Mouse (Mus musculus): ENCODE data around the gene Rbpms2.

Rbpms2 gene

GRCm38 (mm10) chr9:65611969-65612486 is 17.4 kb upstream of the Rbpms2 start:
- in situ Hi-C loops (cut with MboI; ENCODE audit: low sequenced_read_pairs): no loop called here

- in situ Hi-C loops (cut with MboI; ENCODE audit: low sequenced_read_pairs): no loop called here
Observed at GRCm38 (mm10) chr9:65613098-65613497, 16.4 kb upstream of the Rbpms2 start.

DNA sequence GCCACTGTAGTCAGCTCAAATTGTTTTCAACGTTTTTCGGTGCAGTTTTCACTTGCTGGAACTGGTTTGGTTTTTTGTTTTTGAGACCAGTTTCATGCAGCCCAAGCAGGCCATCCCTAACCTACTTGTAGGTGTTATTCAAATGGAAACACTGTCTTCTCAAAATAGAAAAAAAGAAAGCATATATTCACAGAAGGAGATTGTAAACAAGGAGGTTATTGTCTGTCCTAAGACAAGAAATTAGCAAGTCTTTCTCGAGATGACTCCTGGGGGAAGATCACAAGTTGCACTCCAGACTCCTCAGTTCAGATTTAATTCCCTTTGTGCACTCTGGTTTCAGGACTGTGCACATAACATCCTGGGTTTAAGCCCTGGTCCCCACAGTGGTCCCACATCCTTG is 10.1 kb upstream of the Rbpms2 start:
- in situ Hi-C loops (cut with MboI; ENCODE audit: low sequenced_read_pairs): no loop called here

DNA sequence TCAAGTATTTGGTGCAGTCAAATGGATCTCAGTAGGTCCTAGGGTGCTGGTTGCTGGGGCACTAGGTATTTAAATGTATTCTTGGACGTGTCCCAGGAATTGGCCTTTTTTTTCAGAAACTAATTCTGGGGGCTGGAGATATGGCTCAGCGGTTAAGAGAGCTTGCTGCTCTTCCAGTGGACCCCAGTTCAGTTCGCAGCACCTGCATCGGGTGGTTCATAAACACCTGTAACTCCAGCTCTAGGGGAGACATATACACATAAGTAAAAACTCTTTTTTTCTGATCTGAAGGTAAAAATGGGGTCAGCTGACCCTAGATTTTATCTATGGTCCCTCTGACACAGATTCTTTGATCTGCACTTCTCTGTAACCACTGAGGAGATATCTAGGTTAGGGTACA is 8.3 kb upstream of the Rbpms2 start:
- in situ Hi-C loops (cut with MboI; ENCODE audit: low sequenced_read_pairs): no loop called here

DNA sequence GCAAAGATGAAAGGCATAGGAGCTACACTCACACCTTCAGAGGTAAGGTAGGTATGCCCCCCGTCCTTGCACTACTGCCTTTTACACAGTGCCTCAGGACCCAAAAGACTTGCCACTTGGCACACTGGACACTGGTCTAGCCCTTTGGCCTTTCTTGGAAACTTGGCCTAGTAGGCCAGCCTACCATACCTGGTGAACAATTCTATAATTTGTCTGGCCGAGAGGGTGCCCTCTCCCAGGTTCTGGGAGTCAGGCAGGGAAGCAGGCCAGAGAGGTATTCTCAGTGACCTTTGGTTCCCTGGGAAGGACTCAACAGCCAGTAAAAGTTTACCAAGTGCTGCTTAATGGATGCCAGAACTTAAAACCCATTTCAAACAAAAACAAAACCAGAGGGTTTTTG is 7.8 kb upstream of the Rbpms2 start:
- in situ Hi-C loops (cut with MboI; ENCODE audit: low sequenced_read_pairs): no loop called here

DNA sequence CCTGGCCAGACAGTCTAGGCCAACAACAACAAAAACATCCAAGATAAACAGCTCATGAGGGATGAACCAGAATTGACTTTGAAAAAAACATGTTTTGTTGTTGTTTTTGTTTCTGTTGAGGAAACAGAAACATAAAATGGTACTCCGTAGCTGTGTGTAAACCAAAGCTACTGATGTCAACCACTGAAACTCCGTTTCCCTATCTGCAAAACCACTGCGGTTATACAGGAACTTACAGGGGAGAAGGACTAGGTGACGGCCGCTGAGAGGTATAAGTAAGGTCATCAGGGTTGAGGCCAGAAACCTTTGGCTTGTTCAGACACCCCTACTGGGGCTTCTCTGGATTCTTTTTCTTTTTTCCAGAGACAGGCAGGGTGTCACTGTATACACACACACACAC is 6.6 kb upstream of the Rbpms2 start:
- in situ Hi-C loops (cut with MboI; ENCODE audit: low sequenced_read_pairs): no loop called here

DNA sequence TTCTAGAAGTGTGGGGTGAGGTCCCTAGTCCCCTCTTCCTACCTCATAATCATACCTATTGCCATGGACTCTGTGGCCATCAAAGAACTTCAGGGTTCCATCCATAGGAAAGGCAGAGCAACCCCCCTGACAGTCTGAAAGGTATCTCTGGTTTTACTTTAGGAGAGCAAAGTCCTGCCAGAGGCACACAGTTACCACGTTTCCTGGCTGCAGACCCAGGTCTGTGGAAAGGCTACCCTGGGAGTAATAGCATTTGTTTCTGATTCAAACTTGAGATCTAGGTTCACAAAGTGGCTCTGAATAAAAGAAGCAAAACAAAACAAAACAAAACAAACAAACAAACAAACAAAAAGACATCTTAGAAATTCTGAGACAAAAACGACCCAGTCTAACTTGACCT is 5.2 kb upstream of the Rbpms2 start:
- in situ Hi-C loops (cut with MboI; ENCODE audit: low sequenced_read_pairs): no loop called here

DNA sequence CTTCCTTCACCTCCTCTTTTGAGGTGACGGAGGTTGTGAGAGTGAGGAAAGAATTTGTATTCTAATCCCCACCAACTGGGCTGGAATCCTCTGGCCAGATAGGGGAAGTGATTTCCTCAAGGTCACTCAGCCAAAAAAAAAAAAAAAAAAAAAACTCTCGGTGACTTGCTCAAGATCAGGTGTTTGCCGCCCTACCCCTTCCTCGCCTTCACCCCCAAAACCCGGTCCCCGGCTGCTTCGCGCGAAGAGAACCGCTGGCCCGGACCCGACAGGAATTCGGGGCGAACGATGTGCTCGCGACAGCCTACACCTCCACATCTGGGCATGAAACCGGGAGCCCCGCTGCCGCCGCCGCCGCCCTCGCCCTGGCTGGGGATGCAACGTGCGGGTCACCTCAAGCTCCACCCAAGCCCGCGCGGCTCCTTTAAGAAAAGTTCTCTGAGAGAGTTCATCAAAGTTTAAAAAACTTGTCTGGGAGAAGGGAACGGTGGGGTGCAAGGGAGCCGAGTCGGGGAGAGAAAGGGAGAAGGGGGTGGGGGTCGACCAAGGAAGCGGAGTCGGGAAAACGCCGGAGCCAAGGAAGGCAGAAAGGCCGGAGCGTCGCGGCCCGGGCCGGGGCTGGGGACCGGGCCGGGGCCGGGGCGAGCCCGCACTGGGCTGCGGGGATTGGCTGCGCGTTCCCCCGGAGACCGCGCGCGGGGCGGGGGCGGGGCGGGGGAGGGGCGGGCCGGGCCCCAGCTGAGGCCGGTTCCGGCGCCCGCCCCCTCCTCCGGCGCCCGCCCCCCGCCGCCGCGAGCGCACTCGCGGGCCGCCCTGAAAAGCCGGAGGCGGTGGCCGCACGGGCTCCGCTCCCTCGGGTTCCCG is 551 bp downstream of the Rbpms2 start:
- in situ Hi-C loops (cut with MboI; ENCODE audit: low sequenced_read_pairs): no loop called here

DNA sequence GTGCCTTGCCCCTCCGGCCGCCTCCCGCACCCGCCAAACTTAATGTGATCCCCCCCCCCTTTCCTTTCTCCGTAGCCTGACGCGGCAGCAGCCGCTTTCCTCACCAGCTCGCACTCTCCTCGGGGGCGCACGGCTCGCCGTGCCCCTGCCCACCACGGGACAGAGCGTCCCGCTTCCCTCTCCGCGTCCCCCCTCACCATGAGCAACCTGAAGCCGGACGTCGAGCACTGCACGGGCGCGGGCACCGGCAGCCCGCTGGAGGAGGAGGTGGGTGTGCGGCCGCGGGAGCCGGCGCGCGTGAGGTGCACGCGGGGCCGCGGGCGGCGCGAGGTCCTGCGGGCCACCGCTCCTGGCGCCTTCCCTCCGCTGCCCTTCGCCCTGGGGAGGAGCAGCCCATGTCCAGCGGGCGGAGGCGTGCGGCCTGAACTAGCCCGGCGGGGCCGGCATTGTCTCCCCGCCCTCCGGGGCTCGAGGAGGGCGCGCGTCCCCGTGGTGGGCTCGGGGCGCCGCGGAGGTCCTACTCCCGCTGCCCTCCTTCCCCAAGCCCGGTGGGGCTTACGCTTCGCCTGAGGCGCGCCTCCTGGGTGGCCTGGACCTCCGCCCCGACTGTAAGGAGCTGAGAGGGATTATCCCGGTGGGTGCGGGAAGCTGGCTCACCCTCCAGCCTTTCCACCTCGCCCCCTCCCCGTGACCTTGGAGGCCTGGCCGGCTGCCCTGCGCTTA is 1.3 kb downstream of the Rbpms2 start:
- in situ Hi-C loops (cut with MboI; ENCODE audit: low sequenced_read_pairs): no loop called here

DNA sequence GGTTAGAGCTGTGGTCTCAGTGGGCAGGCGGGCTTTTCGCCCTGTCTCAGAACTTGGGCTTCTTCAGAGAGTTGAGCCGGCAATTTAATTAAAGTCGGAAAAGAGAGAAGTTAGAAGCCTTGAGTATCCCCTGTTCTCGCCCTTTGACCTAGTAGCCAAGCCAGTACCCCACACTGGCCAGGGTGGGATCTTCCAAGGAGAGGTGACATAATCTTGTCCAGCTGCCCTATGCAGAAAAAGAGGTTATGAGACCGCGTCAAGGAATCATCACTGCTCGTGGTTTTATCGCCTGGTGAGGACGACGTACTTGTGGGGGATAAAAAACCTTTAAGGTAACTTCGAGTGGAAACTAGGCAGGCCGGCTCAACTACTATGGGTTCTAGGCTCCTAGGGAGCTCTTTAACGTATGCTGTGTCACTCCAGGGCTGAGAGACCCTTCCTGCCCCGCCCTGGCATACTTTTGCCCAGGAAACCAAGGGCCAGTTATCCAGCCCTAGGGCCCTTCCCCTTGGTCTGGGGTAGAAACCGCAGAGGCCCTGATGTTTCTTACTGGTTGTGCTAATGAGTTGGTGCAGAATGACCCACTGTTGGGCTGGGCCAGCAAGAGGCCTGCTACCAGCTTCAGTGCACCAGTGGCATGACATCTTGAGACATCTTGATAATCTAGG is 2.0 kb downstream of the Rbpms2 start:
- in situ Hi-C loops (cut with MboI; ENCODE audit: low sequenced_read_pairs): no loop called here

GRCm38 (mm10) chr9:65635766-65636165 is 6.3 kb downstream of the Rbpms2 start:
- in situ Hi-C loops (cut with MboI; ENCODE audit: low sequenced_read_pairs): no loop called here

GRCm38 (mm10) chr9:65636926-65637325 is 7.5 kb downstream of the Rbpms2 start:
- in situ Hi-C loops (cut with MboI; ENCODE audit: low sequenced_read_pairs): no loop called here

DNA sequence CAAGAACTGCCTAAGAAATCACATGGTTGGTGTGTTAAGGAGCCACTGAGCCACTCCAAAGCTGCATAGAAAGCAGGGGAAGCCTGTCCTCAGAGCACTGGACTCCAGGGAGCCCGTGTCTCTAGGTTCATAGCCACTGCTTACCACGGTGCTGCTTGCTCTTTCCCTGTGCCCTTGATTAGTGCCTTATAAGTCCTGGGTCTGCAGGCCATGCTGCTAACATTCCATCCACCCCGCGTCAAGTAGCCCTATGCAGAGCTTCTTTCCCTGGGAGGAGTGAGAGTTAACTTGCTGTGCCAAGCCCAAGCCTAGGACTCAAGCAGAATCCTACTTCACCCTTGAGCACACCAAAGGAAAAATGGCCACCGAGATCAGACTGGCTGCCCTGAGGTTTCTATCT is 9.6 kb downstream of the Rbpms2 start:
- in situ Hi-C loops (cut with MboI; ENCODE audit: low sequenced_read_pairs): no loop called here

DNA sequence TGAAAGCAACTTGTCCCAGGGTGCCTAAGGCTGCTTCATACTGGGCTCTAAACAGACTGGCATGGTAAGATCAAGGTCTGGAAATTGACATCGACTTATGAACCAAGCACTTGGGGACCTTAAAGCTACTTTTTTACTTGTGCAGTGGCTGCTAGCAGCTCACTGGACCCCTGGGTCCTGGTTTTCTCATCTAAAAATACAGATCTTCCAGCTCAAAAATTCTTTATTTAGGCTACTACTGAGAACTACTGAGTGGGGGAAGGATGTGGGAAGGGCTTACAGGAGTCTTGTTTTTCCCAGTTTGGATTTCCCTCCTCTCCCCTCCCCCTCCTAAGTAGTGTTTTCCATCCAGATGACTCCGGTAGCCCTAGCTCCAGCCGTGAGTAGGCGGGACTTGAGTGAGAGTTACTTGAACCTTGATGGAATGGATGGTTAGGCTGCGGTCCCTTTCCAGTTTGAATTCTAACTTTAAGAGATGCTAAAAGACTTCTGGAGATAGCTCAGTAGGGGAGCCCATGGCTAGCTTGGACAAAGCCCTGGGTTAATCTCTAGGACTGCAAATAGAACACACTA is 11.5 kb downstream of the Rbpms2 start:
- in situ Hi-C loops (cut with MboI; ENCODE audit: low sequenced_read_pairs): no loop called here

DNA sequence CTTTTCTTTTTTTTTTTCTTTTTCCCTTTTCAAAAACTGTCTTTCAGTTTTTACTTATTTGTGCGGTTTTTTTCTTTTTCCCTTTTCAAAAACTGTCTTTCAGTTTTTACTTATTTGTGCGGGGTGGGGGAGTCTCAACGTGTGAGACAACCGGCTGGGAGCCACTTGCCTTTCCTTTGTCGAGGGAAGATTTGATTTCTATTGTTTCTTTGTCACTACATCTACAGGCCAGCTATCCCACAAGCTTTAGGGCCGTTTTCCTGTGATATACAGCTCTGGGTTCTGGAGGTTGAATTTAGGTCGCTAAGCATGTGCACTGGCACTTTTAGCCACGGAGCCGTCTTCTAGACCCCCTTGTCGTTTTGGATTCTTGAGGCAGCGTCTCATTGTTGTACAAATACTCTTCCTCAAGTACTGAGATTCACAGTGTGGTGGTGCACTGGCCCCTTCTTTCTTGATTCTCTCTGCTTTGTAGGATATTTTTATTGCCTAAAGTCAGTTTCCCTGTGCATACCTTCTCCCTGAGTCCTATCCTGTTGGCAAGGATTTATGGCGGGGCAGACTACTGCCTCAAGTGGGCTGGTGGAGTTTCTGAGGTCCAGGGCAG is 12.1 kb downstream of the Rbpms2 start:
- in situ Hi-C loops (cut with MboI; ENCODE audit: low sequenced_read_pairs): no loop called here

- in situ Hi-C loops (cut with MboI; ENCODE audit: low sequenced_read_pairs): no loop called here
Observed at GRCm38 (mm10) chr9:65642546-65642945, 13.1 kb downstream of the Rbpms2 start.

- in situ Hi-C loops (cut with MboI; ENCODE audit: low sequenced_read_pairs): no loop called here
Observed at GRCm38 (mm10) chr9:65644960-65645359, 15.5 kb downstream of the Rbpms2 start.

DNA sequence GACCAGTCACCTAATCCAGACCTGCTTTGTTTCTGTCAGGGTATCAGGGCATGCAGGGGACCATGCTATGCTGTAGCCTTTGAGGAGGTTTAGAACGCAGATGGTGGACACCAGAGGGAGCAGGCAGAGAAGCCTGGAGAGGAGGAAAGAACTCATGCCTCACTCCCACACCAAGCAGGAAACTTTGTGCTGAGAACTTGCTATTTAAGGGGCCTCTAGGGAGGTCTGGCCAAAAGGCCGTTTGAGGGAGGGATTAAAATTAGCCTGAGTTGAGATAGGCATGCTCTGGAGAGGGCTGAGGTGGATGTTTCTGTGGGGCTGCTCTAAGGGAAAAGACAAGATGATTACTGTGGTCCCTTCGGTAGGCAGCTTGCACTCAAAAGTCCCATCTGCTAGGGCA is 16.5 kb downstream of the Rbpms2 start:
- in situ Hi-C loops (cut with MboI; ENCODE audit: low sequenced_read_pairs): no loop called here

DNA sequence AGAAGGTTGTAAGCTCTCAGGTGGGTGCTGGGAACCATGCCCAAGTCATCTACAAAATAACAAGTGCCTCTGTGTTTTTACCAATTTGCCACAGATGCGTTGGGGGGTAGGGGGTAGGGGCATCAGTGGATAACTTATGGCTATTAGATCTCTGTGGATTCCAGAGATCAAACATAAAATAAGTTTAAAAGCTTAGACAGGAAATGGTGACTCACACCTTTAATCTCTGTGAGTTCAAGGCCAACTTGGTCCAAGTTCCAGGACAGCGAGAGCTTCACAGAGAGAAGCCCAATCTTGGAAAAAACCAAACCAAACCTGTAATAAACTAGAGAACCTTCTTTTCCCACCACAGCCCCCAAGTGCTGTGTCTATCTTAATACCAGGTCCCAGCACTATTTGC is 17.3 kb downstream of the Rbpms2 start:
- in situ Hi-C loops (cut with MboI; ENCODE audit: low sequenced_read_pairs): no loop called here

DNA sequence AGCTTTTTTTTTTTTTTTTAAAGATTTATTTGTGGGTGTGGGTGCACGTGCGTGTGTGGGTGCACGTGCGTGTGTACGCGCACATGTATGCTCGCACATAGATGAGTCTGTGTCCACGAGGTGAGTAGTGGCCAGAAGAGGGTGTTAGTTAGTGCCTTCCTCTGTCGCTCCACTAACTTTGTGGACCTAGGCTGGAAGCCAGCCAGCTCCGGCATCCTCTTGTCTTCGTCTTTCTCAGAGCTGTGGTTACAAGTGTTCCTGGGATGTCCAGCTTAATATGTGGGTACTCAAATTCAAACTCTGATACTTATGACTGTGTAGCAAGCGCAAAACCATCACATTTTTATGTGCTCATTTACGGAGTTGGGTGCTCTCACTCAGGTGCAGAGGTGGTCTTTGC is 19.3 kb downstream of the Rbpms2 start:
- in situ Hi-C loops (cut with MboI; ENCODE audit: low sequenced_read_pairs): no loop called here

GRCm38 (mm10) chr9:65649997-65650396 is 20.5 kb downstream of the Rbpms2 start:
- in situ Hi-C loops (cut with MboI; ENCODE audit: low sequenced_read_pairs): no loop called here

Measured in CH12F3 (cell line).